Mouse (Mus musculus) liver, embryonic 16.5 days (tissue): ENCODE measurements around the gene Dach1. TPM values are rescaled to one million over a fixed set of nuclear protein-coding genes. Genes with fewer than 3 reads are reported as not detected.

ENCODE experiments used
- ATAC-seq: fragments of 200-750 bp; cut with Nextera tagmentation; 2 replicates; pipeline ENCODE4 v1.8.0; 2017; ENCODE audit warnings: low read depth, mild to moderate bottlenecking, moderate number of reproducible peaks, moderate library complexity
- H3K27ac ChIP-seq: fragments of 300-500 bp; sonication (generic); 2 replicates; pipeline ENCODE4 v1.5.1; 2014; ENCODE audit warnings: mild to moderate bottlenecking, low read length
- H3K27me3 ChIP-seq: fragments of 300-500 bp; sonication (generic); 2 replicates; pipeline ENCODE4 v1.6.1; 2014; ENCODE audit warnings: low read depth, low read length, mixed read lengths; ENCODE audit not compliant: control insufficient read depth, insufficient read depth
- H3K36me3 ChIP-seq: fragments of 300-500 bp; sonication (generic); 2 replicates; pipeline ENCODE4 v1.6.1; 2014; ENCODE audit warnings: mild to moderate bottlenecking; ENCODE audit not compliant: control insufficient read depth, insufficient read depth
- H3K4me1 ChIP-seq: fragments of 300-500 bp; sonication (generic); 2 replicates; pipeline ENCODE4 v1.6.1; 2014; ENCODE audit warnings: low read depth, low read length, mixed read lengths; ENCODE audit not compliant: control insufficient read depth
- H3K4me2 ChIP-seq: fragments of 300-500 bp; sonication (generic); 2 replicates; pipeline ENCODE4 v1.6.1; 2014; ENCODE audit warnings: low read depth, low read length, mixed read lengths
- H3K4me3 ChIP-seq: fragments of 300-500 bp; sonication (generic); 2 replicates; pipeline ENCODE4 v1.5.1; 2014; ENCODE audit warnings: low read depth, mild to moderate bottlenecking, low read length
- H3K9ac ChIP-seq: fragments of 300-500 bp; sonication (generic); 2 replicates; pipeline ENCODE4 v1.6.1; 2014; ENCODE audit warnings: low read depth, low read length
- H3K9me3 ChIP-seq: fragments of 300-500 bp; sonication (generic); replicated peaks from 2 replicates; pipeline ENCODE4 v1.6.1; 2016; ENCODE audit warnings: low read length; ENCODE audit not compliant: control insufficient read depth
- WGBS: fragments of 180-500 bp; shearing (Covaris S2); extraction: QIAGEN DNeasy Blood & Tissue Kit; methylation state at CpG from one replicate; pipeline ENCODE4 v1.1.7; 2014; ENCODE audit not compliant: insufficient replicate concordance; 5-methylcytosine and 5-hydroxymethylcytosine counted together
- polyA plus RNA-seq: library from polyadenylated mRNA; unstranded; fragments of >200 nt; fragmentation: Nextera tagmentation; extraction: Ambion mirVana; gene quantifications from 2 replicates; pipeline ENCODE4 v1.2.1, GENCODE M21; 2015

Gene Dach1
- polyA plus RNA-seq, 1 experiment from 2014 or later = 0.26 TPM

DNA sequence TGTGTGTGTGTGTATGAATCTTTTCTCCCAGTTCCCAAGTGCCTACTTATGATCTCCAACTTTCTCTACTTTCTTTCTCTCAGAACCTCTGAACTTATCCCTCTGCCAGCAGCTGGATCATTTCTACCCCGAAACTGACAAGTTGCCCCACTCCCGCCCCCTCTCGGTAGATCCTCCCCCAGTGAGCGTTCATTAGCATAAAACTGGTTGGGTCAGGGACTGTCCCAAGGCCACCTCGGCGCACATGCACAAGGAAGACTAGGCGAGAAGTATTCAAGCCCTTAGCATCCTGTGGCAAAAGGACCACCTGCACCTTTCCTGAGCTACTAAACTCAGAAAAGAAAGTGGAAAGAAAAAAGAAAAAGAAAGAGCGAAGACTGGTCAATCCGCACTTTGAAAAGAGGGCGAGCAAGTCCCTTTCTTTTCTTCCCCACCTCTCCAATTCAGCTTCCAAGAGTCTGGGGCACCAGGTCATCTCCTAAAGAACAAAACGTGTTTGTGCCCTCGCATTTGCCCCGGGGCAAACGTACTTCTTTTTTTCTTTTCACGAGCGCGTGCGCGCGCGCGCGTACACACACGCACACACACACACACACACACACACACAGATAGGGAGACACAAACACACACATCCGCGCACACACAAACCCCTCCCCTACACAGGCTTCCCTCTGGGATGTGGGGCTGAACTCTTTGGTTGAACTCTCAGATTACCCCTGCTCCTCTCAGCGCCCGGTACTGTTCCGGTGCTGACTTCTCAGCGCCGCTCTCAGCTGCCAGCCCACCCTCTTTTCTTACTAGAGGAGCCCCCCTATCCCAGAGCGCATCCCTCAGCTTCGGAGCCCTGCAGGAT is 2.2 kb downstream of the Dach1 start:
- H3K36me3 ChIP-seq = no peaks in the 10 kb centered on the region
- ATAC-seq = peak; percentile 26
- H3K4me2 ChIP-seq = peak overlapping the region; percentile 68
- 1% methylated on average over 33 of the region's 33 CpGs for WGBS
- no peak overlapping the region for H3K27ac ChIP-seq
- no peaks in the 10 kb centered on the region for H3K9me3 ChIP-seq
- H3K9ac ChIP-seq = peak overlapping the region; percentile 31; the same call in 1 of the 2 replicates
- H3K4me3 ChIP-seq = peak overlapping the region; percentile 60
- no peaks in the 10 kb centered on the region; the same call in 1 of the 2 replicates for H3K4me1 ChIP-seq
- H3K27me3 ChIP-seq = peaks cover 33% of the 10 kb centered on the region

DNA sequence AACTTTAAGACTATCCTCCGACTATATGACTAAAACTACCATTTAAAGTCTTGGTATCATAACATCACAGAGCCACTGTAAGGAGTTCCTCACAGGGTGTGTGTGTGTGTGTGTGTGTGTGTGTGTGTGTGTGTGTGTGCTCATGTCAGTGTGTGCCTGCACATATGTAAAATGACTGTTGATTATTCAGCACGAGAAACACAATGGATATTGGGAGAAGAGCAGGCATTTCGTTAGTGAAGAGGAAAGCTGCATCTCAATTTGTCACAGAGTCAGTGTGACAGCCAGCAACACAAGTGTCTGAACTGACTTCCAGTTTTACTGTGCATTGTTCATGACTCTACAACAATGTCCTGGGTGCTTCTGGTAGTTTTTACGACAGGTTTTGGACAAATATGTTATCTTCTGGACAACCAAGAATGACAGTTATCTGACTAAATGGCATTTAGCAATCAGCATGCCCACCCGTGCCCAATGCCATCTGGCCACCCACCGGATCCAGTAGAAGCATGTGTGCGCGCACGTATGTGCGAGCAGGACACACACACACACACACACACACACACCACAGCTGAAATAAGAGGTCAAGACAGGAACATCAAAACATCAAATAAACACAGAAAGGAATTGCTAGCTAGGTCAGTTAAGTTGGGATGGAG is 3.1 kb downstream of the Dach1 start:
- no peak for ATAC-seq
- 58% methylated on average over 10 of the region's 10 CpGs for WGBS
- Histone ChIP-seq H3K4me2 (no peak overlapping the region), H3K27ac (no peak overlapping the region), H3K9ac (no peak overlapping the region), H3K9me3 (no peaks in the 10 kb centered on the region), H3K36me3 (no peaks in the 10 kb centered on the region), H3K4me3 (no peak overlapping the region), H3K27me3 (peaks cover 31% of the 10 kb centered on the region), H3K4me1 (no peaks in the 10 kb centered on the region; the same call in 1 of the 2 replicates)

DNA sequence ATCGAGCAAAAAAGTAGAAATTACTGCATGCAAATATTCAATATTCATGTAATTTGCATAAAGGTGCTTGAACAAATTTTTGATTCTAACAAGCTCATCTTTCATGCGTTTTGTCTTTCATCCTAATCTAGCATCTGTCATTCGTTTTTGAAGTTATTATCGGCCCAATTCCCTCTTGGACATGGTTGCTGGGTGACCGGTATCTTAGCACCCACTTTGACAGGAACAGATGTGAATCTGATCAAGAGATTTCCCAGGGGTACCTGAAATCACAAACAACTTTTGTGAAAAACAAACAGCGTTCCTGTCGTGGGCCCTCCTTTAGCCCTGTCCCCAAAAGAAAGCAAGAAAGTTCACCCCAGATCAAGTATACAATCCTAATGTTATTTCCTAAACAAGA is 12.8 kb downstream of the Dach1 start:
- WGBS = 62% methylated on average over 7 of the region's 7 CpGs
- ATAC-seq = no peak
- H3K9ac ChIP-seq = no peak overlapping the region
- no peaks in the 10 kb centered on the region for H3K9me3 ChIP-seq
- no peak overlapping the region for H3K27ac ChIP-seq
- no peaks in the 10 kb centered on the region for H3K36me3 ChIP-seq
- no peaks in the 10 kb centered on the region for H3K4me1 ChIP-seq
- H3K27me3 ChIP-seq = no peaks in the 10 kb centered on the region
- H3K4me2 ChIP-seq = no peak overlapping the region
- no peak overlapping the region for H3K4me3 ChIP-seq

DNA sequence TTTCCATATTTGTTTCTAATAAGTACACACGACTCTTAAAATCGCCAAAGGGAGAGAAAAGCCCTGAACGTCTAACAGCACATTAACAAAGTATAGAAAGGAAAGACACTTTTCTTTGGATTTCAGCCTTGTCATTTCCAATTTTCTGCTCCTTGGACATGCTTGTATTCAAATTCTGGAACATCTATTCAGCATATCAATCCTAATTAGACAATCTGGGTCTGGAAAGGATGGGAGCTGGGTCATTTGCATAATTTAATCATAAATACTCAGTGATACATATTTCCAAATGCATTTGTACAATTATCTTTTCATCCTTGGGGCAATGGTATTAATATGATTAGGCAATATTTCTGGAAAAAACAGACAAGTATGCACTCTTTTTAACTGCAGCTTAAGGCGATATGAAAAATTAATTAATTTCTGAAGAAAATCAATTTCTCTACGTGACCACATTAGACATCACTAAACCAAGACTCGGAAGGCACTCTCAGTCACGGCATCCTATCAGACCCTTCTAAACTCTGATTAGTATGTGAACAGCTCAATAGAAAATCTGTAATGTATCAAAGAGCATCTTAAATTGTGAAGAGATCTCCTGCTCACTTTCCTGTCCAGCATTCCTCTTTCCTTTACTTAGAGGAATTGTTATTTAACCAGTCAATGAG is 13.7 kb downstream of the Dach1 start:
- Histone ChIP-seq H3K27me3 (no peaks in the 10 kb centered on the region), H3K36me3 (no peaks in the 10 kb centered on the region), H3K4me3 (no peak overlapping the region), H3K9me3 (no peaks in the 10 kb centered on the region), H3K27ac (no peak overlapping the region), H3K4me1 (no peaks in the 10 kb centered on the region), H3K9ac (no peak overlapping the region), H3K4me2 (no peak overlapping the region)
- 71% methylated on average over 7 of the region's 7 CpGs for WGBS
- ATAC-seq = no peak

DNA sequence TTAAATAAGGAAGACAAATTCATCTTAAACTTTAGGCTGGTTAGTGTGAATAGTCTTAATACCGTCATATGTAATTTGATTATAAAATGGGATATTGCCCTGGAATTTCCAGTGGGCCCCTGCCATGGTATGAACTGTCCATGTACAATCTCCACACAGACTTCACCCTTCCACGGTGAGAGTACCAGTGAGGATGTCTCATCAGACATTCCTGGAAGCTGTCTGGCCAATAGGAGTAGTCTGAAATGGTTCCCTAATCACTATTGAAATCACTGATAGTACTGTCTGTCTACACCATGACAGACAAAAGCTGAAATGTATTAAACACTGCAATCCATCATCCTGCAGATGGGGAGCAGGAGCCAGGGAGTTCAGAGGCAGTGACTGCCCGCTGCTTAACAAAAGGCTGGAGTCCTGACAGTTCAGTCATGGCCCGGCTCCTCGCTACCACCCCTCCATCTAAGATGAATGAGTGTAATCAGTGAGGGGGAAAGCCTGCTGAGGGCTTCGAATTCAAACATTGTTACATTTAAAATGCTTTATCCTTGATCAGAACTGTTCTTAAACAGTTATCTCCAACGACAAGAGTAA is 14.6 kb downstream of the Dach1 start:
- H3K27me3 ChIP-seq = no peaks in the 10 kb centered on the region
- no peaks in the 10 kb centered on the region for H3K9me3 ChIP-seq
- H3K9ac ChIP-seq = no peak overlapping the region
- no peaks in the 10 kb centered on the region for H3K36me3 ChIP-seq
- no peak for ATAC-seq
- 60% methylated on average over 7 of the region's 7 CpGs for WGBS
- no peak overlapping the region for H3K4me3 ChIP-seq
- H3K4me2 ChIP-seq = no peak overlapping the region
- no peak overlapping the region for H3K27ac ChIP-seq
- no peaks in the 10 kb centered on the region for H3K4me1 ChIP-seq

DNA sequence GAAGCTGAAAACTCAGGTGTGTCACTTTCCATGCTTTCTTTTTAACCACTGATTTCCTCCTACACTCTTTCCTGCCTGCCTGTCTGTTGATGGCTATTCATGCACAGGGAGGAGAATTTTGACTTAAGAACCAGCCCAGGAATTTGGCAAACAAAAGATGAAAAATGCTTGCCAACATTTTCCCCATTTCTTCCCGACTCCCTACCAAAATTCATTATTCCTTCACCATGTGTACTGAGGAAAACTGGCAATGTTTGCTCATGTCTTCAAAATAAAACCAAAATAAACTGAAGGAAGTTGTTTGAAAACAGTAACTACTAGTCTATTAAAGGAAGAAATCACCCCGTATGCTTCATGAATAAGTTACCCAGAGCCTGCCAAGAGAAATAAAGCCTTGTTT is 27.8 kb downstream of the Dach1 start:
- H3K36me3 ChIP-seq = no peaks in the 10 kb centered on the region
- H3K4me3 ChIP-seq = no peak overlapping the region
- H3K4me1 ChIP-seq = no peaks in the 10 kb centered on the region
- no peak overlapping the region for H3K27ac ChIP-seq
- no peak overlapping the region for H3K9ac ChIP-seq
- no peak for ATAC-seq
- no peak overlapping the region for H3K4me2 ChIP-seq
- no peaks in the 10 kb centered on the region for H3K27me3 ChIP-seq
- 60% methylated on average over 2 of the region's 2 CpGs for WGBS
- H3K9me3 ChIP-seq = no peaks in the 10 kb centered on the region

DNA sequence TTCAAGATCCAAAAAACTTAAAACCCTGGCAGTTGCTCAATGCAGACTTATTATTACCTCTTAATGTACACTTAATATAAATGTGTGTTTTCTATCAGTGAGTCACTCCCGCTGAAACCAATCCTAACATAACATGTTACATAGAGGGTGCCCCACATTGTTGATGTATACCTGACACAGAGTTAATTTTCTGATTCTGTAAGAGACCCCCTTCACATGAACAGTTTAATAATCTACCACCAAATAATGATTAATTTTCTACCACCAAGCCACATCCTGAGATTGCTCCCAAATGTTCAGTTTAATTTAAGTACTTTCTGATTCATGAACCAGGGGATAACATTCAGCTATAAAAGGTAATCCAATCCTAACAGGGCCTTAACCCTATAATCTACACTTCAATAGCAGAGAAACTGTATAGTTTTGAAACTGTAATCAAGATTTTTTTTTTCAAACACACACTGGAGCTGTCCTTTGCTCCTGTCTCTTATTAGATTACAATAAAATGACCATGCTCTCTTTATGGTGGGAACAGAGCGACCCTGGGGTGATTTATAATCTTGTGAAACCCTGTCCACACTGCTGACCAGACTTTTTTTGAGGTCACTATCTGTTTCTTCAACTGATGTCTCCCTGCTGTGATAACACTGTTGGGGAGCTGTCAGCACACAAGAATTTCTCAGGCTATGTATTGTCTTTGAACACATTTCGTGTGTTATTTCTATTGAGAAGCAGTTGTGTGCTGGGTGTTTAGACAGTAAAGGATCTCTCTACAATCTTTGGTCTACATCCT is 30.5 kb downstream of the Dach1 start:
- no peaks in the 10 kb centered on the region for H3K36me3 ChIP-seq
- 54% methylated on average over 3 of the region's 3 CpGs for WGBS
- no peaks in the 10 kb centered on the region for H3K4me1 ChIP-seq
- no peaks in the 10 kb centered on the region for H3K27me3 ChIP-seq
- H3K27ac ChIP-seq = no peak overlapping the region
- no peak overlapping the region for H3K4me2 ChIP-seq
- no peak for ATAC-seq
- H3K4me3 ChIP-seq = no peak overlapping the region
- no peaks in the 10 kb centered on the region for H3K9me3 ChIP-seq
- H3K9ac ChIP-seq = no peak overlapping the region

DNA sequence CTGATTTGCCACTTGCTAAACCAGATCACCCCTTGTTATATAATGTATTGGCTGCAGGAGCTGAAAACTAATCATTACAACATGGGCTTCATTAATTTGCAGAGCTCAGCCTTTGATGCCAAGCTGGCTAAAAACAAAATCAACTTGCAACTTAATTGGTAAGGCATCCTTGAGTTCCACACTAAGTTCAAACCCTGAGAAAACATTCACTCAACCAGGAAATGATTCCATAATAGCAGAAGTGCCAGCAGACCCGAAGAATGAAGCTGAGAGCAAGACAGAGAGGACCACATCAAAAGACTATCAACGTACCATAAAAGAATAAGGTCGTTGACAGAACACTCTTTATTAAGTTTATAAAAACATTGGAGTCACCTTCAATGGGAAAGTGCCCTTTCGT is 35.0 kb downstream of the Dach1 start:
- Histone ChIP-seq H3K4me1 (no peaks in the 10 kb centered on the region), H3K4me2 (no peak overlapping the region), H3K27ac (no peak overlapping the region), H3K9me3 (no peaks in the 10 kb centered on the region), H3K4me3 (no peak overlapping the region), H3K27me3 (no peaks in the 10 kb centered on the region), H3K9ac (no peak overlapping the region), H3K36me3 (no peaks in the 10 kb centered on the region)
- WGBS = 48% methylated on average over 4 of the region's 4 CpGs
- ATAC-seq = no peak
